Mouse (Mus musculus): ENCODE measurements around the gene Wdtc1.

DNA sequence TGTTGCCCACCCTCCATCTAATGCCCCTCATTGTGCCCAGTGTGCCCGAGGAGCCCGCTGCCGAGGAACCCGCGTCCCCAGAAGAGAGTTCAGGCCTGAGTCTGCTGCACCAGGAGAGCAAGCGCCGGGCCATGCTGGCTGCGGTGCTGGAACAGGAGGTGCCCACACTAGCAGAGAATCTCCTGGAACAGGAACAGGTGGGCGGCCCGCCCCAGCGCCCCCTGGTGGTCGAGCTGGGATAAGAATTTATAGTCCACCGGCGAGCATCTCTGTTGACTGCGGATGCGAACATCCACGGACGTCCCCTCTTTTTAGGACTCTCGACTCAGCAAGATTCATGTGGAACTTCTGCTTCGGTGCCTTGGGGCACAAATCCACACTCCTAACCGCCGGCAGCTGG lies 102.7 kb downstream of the Wdtc1 start:
- TF ChIP-seq CTCF (IDR thresholded peaks at IDR 0.05; ENCODE audit: borderline replicate concordance, insufficient read depth, low read length) (0 out of 2 replicates have a peak, but pooled peaks have one; percentile 30), POLR2A (IDR thresholded peaks at IDR 0.05; ENCODE audit: low read depth, low read length) (no peak)
